Mouse (Mus musculus) retina, embryonic 14.5 days (tissue): ENCODE measurements at regions not wholly inside any gene's neighbourhood (a gene's known extent, or its start where the extent isn't known, plus 50 kb on each side); places are given as distances from the start of the nearest gene placed in this dataset.

Experiments used
- DNase-seq: peaks from one replicate; pipeline ENCODE4 v3.0.0-alpha.2; 2015; ENCODE audit warnings: low spot score

DNA sequence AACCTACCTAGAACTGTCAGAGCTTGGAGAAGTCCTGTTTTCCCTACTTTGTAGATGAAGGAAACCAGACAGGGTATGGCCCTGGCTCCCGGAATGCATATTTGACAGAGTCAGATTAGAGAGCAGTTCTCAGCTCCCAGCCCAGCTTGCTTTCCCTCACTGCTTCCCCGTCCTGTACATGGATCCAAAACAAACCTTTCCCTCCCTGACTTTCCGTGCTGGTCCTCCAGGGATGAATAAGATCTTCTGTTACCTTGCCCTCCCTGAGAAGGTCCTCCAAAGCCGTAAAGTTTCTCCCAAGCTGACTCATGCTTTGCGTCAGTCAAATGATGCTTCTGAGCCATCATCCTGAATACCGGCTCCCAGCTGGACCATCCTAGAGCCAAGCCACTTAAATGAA is 160.2 kb upstream of the Jmjd1c start:
- no peak for DNase-seq

GRCm38 (mm10) chr10:66937116-66937515 is 158.8 kb upstream of the Jmjd1c start:
- DNase-seq: no peak

DNA sequence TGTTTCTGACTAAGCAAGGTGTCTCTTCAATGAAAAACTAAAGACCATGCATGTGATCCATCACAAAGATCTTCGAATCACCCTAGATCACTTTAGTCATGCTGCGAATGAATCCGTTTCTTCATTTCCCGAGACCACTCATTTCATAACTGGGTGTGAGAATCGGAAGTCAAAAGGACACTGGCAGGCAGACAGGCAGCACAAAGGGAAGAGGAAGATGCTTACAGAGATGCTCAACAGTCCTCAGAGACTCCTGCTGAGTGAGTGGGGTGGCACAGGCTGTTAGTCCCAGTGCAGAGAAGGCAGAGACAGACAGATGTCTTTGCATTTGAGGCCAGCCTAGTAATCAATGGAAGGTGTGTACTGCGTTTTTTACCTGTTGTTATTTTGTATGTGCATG is 155.6 kb upstream of the Jmjd1c start:
- no peak for DNase-seq

DNA sequence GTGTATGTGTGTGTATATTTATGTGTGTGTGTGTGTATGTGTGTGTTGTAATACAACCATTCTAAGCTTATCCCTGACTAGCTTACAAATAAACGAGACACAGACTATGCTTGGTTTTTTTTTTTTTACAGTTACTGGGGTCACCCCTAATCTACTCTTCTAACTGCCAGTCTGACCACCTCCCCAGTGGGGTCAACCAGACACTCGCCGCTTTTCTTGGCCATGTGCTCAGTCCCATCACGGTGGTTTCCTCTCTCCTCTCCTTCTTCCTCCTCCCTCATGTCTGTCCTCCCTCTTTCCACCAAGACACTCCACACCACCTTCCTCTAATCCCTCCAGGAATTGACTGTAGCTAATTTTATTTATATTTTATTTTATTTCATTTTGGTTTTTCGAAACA is 155.0 kb upstream of the Jmjd1c start:
- DNase-seq: no peak

DNA sequence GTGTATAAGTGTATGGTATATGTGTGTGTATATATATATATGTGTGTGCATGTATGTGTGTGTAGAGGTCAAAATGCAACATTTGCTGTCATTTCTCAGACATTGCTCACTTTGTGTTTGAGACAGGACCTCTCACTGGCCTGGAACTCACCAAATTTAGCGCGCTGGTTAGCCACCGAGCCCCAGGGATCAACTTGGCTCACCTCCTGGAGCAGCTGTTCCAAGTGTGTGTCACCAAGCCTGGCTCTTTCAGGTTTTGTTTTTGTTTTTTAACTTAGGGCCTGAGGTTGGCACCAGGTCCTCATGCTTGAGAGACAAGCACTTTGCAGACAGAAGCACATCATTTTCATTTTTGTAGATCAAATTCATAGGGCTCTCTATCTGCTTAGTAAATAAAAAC is 154.0 kb upstream of the Jmjd1c start:
- DNase-seq: no peak

- no peak for DNase-seq
These were observed 152.1 kb upstream of the Jmjd1c start for GRCm38 (mm10) chr10:66943875-66944274.

DNA sequence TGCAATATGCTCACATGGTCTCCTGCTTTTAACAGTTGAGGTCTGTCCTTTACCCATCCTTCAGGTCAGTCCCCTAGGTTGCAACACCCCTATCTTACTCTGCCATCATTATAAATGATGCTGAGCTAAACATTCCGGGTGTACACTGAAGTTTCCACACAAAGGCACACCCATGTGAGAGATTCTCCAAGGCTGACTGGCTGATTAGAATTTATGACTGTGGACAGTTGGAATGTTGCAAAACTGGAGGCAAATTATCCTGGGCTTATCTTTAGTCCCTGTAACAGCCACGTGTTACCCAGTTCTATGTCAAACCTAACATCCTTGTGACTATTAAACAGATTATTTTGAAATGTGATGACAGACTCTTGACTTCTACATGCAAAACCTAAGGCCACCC is 149.8 kb upstream of the Jmjd1c start:
- no peak for DNase-seq

- DNase-seq: no peak
These were observed 147.6 kb upstream of the Jmjd1c start for GRCm38 (mm10) chr10:66948329-66948728.

DNA sequence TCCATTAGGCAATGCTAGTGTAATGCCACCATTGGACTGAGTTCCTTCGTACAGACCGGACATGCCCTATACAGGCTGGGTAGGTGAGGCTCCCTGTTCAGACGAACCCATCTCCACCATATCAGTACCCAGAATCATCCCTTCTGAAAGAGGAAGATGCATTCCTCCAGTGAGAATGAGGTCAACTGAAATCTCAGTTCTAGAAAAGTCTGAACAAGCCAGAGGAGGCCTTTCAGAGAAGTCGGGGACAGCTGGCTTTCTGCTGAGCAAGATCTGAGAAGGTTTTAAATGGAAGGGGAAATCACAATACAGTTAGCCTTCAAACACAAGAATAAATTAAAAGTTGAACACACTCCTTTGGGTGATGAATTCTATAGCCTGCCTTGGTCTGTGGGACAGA is 145.5 kb upstream of the Jmjd1c start:
- DNase-seq: no peak

DNA sequence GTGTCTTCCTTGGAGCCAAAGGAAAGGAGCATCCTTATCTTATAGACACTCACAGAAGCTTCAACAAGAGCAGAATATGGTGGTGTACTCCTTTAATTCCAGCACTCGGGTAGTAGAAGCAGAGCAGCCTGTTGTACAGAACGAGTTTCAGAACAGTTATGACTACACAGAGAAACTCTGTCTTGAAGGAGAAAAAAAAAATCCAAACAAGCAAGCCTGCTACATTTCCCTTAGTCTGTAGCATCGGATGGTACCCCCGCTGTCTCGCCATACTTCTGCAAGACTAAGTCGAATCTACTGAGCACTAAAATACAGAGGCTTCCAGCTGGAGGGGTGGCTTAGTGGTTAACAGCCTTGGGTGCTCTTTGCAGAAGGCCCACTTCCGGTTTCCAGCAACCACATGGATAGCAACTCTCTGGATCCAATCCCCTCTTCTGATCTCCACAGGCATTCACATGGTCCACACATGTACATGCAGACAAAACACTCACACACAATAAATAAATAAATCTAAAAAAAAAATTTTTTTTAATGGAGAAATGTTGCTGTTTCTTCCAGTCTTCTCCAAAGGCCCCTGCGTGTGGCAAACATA is 144.6 kb upstream of the Jmjd1c start:
- DNase-seq: no peak

DNA sequence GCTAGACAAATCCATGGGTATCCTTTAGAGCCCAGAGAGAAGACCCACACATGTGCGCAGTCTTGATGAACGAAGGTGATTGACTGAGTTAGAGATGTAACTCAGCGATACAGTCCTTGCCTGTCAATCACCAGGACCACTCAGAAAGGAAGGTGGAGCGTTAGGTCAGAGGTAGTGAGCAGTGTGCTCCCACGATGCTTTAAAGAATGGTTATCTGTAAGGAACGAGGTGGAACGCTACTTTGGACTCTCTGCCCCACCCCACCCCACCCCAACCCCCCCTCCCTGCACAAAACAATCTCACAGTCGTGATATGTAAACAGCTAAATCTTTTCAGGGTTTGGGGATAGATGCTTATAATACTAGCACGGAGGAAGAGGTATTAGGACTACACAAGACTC is 144.0 kb upstream of the Jmjd1c start:
- no peak for DNase-seq

DNA sequence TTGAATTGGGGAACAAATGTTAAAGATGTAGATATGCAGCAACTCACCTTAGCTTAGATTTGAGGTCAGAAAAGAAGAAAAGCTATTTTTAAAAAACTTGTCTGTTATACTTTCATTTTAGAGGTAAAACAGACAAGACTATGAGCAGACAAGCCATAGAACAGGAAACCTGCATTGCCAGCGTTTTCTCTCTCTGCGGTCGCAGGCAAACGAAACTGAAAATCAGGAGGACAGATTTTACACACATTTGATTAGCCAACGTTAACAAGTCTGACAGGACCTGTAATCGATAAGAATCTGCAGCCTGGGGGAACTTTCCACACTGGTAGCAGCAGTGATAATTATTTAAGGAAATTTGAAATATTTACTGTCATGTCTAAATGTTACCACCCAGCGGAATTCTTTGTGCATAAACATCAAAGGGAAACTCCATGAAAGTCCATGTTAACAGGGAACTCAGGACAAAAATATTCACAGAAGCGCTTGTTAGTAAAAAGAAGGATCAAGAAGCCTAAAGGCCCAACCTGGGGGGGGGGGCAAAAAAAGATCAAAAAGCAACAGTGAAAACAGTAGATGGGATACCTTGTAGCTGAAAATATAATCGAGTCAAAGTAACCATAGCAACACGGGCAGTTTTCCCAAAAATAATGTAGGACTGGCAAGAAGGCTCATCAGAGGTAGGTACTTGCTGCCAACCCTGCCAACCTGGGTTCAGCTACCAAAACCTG is 142.5 kb upstream of the Jmjd1c start:
- DNase-seq: no peak

GRCm38 (mm10) chr10:66953976-66954505 is 141.9 kb upstream of the Jmjd1c start:
- no peak for DNase-seq

DNA sequence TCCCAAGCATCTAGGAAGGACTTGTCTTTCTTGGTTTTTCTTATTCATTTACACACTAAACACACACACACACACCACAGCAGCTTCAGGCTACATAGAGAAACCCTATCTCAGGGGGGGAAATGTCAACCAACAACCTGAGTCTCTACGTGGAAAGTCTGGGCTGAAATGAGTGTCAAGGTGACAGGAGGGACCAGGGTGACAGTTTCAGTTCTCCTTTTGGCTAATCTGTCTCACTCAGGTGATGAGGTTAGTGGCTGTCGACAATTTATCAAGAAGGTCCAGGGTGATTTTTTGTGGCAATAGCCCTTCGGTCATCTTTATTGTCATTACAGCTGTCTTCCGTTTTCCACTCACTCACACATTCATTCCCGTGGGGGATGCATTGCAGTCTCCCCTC is 140.5 kb upstream of the Jmjd1c start:
- DNase-seq: no peak

GRCm38 (mm10) chr10:66956619-66957018 is 139.3 kb upstream of the Jmjd1c start:
- no peak for DNase-seq

DNA sequence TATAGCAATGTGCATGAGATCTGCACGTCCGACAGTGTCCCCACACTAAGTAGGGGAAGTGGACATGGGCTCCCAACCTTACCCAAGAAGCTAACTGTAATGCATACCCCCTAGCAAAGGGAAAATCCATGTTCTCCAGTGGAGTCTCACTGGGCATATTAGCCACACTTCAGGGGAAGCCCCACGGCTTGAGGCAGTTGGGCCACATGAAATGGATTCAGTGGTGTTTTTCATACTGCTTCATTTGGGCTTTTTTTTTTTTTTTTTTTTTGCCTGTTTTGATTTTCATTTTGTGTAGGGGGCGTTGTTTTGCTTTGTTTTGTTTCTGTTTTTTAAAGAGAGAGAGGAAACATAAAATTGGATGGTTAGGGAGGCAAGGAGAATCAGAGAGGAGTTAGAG is 138.6 kb upstream of the Jmjd1c start:
- no peak for DNase-seq
